Mouse (Mus musculus) fibroblast of lung, adult 2 months (primary cell): ENCODE results near the gene Hfe2.

Experiments used
- DNase-seq: peaks from one replicate; pipeline ENCODE4 v3.0.0-alpha.2; 2011; ENCODE audit warnings: low read depth

Gene Hfe2

DNA sequence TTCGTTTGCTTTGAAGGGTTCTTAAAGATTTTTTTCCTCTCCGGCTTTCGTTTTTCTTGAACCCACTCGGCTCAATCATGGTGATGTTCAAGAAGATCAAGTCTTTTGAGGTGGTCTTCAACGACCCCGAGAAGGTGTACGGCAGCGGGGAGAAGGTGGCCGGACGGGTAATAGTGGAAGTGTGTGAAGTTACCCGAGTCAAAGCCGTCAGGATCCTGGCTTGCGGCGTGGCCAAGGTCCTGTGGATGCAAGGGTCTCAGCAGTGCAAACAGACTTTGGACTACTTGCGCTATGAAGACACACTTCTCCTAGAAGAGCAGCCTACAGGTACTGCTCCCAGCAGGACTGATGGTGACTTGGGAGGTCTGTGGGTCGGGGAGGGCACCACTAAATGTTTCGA, 33.2 kb downstream of the Hfe2 start:
- DNase-seq = no peak

DNA sequence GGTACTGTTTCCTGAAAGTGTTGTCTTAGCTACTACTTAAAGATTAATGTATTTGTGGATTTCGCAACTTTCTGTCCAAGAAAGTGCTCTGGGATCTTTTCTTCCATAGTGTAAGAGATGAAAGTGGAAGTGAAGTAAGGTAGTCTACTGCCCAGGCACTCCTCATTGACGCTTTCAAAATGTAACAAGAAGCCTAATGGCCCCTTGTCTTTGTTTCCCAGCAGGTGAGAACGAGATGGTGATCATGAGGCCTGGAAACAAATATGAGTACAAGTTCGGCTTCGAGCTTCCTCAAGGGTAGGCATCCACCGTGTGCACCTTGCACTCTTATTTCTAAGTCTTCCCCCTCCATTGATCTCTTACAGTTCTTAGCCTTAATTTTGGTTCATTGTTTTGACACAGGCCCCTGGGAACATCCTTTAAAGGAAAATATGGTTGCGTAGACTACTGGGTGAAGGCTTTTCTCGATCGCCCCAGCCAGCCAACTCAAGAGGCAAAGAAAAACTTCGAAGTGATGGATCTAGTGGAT, 33.8 kb downstream of the Hfe2 start:
- no peak for DNase-seq

DNA sequence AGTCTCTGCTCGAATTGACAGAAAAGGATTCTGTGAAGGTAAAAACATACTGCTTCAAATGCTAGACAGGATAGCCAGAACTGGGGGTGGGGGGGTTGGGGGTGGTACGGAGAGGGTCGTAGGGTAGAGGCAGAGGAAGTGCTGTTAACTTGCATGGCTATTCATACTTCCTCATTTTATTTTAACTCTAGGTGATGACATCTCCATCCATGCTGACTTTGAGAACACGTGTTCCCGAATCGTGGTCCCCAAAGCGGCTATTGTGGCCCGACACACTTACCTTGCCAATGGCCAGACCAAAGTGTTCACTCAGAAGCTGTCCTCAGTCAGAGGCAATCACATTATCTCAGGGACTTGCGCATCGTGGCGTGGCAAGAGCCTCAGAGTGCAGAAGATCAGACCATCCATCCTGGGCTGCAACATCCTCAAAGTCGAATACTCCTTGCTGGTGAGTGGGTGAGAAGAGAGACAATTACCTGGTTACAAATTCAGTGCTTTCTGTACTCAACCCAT, 34.5 kb downstream of the Hfe2 start:
- DNase-seq = no peak

DNA sequence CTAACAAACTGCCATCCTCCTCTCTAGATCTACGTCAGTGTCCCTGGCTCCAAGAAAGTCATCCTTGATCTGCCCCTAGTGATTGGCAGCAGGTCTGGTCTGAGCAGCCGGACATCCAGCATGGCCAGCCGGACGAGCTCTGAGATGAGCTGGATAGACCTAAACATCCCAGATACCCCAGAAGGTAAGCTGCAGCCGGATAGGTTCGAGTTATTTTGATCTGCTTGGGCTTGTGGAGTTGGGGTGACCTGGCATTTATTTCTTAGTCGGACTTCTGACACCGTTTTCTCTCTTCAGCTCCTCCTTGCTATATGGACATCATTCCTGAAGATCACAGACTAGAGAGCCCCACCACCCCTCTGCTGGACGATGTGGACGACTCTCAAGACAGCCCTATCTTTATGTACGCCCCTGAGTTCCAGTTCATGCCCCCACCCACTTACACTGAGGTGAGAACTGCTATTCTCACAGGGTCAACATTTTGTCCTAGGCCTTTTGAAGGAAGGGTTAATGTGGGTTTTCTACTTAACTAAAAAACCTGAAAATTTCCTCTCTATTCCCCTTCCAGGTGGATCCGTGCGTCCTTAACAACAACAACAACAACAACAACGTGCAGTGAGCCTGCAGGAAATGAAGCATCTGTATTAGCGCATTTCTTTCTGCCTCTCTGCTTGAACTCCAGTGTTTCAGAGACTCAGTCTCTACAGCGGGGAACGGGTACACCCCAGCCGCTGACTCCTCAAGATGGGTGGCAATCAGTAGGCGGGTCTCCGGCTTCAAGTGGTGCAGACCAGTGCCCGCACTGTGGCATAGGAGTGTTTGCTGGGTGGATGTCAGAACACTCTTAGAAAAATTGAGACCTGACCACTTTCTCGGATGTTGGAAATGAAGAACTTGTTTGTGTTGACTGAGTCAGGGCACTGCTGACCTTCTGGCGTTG, 35.2 kb downstream of the Hfe2 start:
- no peak for DNase-seq

DNA sequence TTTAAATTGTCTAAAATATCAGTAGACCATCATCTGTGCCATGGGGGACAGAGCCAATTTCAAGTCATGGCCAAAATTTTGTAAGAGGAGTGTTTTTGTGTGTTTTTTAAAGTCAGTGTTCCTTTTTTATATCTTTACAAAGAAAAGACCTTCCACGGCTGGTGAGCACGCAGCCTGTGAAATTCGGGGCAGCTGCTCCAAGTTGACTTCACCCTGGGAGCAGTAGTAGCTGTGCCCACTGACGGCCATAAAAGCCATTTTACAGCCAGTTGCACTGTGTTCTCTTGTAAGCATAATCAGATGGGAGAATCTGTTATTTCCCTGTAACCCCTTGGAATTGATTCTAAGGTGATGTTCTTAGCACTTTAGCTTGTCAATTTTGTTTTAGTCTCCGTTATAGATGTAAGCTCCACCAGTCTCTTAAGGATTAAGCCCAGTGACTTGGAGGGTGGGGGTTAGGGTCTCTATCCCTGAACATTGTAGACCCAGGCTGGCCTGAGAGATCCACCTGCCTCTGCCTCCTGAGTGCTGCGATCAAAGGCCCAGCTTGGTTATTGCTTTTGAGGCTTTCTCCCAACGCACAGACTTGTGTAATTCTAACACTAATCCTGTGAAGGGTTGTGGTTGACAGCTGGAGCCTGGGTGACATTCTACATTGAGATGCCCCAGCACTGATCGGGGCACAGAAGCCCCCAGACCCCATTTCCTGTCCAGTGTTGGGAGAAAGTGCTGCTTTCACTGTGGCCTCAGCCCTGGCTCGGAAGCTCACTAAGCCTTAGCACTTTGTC, 36.1 kb downstream of the Hfe2 start:
- DNase-seq = no peak

DNA sequence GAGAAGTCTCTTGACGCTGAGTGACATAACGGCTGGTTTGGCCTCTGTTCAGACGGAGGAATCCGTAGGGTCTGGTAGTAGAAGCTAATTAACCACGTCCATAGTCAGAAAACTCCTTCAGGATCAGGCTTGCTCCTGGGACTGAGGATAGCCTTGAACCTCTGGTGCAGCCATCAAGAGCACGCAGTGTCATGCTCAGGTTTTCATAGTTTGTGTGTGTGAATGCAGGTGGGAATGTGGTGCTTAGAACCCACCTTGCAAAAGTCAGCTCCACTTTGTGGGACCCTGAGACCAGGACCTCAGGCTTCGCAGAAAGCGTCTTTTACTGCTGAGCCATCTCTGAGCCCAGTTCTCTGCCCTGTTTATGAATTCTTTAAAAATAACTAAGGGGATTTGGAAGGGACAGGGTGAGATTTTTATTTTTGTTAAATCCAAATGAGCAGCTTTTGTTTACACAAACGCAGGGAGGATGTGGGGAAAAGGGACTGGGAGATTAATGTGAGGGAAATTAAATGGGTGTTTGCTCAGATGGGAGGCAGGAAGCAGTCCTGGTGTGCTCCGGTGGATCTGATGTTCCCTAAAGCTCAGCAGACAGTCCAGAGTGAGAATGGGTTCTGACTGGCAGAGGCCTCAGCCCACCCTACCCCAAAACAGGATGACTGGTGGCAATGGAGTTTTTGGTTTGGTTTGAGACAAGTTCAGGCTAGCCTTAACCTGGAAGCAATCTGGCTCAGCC, 37.1 kb downstream of the Hfe2 start:
- no peak for DNase-seq

DNA sequence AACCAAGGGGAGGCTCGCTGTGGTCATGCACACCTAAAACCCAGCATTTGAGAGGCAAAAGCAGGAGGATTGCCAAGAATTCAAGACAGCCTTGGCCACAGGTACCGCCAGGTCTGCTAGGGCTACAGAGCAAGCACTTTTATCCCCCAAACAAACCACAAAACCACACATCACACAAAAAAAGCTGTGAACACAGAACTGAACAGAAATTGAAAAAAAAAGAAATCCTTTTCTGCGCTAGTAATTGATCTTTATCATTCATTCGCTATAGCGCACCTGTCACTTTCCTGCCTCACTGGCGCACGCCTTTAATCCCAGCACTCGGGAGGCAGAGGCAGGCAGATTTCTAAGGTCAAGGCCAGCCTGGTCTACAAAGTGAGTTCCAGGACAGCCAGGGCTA, 38.3 kb downstream of the Hfe2 start:
- DNase-seq = no peak

DNA sequence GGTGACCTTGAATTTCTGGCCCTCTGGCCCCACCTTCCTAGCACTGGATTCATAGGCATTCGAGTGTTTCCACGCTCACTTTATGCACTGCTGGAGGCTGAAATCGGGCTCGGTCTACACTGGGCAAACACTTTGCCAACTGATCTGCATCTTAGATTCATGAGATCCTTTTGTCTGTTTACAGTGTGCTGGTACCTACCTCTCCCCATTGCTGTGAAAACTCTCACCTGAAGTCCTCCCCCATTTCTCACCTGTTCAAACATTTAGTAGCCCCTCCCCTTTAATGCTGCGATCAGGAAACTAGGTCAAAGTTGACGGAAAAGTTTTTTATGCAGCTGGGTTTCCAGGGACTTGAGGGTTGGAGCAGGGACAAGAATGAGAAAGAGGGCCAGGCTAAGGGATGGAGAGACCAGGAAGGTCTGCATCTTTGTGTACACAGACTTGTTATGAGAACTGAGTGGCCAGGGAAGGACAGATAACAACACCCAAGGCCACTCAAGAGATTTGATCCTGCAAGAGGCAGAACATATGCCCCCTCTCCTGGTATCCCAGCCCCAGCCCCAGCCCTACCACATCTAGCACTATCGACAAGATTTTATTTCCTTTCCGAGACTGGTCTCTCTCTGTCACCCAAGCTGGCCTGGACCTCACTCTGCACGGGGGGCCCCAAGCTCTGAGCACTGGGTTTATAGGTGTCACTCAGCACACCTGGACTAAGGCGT, 39.1 kb downstream of the Hfe2 start:
- no peak for DNase-seq

DNA sequence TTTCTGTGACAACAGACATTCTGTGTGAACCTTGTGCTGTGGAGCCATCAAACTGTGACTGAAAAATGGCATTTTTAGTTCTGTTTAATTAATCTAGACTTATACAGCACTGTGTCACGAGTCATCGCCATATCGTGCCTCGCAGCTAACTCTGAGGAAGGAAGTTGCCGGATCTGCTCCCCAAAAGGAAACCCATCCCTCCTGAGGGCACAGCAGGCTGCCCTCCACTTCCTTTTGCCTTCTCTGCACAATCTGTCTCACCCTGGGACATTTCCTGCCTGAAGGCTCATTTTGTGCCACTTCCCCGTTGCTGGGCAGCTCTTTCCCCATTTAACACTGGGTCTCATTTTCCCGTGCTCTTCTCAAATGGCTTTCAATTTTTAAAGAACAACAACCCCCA, 39.7 kb downstream of the Hfe2 start:
- no peak for DNase-seq

DNA sequence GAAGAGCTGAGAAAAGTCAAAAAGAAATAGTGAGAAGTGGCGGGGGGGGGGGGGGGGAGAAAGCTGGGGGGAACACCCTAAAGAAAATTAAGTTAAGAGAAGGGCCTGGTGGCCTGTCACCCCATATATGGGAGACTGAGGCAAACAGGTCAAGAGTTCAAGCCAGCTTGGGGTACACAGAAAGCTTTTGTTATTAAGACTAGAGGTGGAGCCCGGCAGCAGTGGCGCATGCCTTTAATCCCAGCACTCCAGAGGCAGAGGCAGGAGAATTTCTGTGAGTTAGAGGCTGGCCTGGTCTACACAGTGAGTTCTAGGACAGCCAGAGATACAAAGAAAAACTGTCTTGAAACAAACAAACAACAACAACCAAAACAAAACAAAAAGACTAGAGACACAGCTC, 40.1 kb downstream of the Hfe2 start:
- DNase-seq = no peak

DNA sequence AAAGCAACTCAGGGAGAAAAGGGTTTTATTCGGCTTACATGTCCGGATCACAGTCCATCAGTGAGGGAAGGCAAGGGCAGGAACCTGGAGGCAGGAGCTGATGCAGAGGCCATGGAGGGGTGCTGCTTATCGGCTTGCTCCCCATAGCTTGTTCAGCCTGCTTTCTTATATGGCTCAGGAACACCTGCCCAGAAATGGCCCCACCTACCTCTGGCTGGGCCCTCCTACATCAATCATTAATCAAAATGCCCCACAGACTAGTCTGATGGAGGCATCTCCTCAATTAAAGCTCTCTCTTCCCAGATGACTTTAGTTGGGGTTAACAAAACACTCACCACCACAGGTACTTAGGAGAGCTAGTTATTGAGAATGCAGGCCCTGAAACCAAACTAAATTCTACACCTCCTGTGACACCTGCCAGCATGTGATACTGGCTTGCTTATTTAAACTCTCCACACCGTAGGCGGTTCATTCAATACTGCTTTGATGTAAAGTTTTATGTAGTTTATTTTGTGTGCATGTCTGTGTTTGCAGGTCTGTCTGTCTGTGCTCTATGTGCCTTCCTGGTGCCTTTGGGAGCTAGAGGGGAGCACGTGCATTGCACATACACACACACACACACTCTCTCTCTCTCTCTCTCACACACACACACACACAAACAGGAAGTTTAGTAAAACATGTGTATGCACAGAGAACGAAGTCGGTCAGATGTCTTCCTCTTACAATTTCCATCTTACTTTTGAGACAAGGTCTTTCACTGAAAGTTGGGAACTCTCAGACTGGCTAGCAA, 41.9 kb downstream of the Hfe2 start:
- no peak for DNase-seq

DNA sequence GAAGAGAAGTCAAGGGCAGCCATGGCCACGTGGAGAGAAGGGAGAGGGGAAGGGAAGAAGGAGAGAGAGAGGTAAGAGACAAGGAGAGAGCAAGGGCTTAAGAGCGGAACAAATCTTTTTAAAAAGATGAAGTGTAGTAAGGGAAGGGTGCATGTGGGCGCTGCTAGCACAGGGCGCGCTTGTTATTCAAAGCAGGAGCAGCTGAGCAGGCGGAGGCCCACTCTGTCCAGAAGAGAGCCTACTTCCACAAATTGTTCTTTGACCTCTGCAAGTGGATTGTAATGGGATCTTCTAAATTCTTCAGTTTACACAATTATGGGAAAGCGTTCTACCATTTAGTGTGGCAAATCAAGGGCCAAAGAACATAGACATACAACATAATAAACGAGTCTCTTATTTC, 43.6 kb downstream of the Hfe2 start:
- no peak for DNase-seq

DNA sequence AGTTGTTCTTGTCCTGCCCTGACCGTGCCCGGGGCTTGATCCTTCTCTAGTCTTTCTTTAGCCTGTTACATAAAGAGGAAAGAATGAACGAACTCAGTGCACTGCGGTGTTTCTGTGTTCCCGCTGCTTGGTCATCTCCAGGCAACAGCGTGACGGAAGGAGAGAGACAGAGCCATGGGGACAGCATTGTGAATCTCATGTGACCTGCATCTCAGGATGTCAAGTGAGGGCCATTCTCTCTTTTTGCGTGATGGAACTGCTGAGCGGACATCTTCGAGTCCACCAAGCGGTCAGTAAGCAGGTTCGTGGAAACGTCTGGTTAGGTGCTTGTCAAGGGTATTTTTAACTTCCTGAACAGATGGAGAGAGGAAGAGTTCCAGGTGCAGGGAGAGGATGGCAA, 44.5 kb downstream of the Hfe2 start:
- no peak for DNase-seq

DNA sequence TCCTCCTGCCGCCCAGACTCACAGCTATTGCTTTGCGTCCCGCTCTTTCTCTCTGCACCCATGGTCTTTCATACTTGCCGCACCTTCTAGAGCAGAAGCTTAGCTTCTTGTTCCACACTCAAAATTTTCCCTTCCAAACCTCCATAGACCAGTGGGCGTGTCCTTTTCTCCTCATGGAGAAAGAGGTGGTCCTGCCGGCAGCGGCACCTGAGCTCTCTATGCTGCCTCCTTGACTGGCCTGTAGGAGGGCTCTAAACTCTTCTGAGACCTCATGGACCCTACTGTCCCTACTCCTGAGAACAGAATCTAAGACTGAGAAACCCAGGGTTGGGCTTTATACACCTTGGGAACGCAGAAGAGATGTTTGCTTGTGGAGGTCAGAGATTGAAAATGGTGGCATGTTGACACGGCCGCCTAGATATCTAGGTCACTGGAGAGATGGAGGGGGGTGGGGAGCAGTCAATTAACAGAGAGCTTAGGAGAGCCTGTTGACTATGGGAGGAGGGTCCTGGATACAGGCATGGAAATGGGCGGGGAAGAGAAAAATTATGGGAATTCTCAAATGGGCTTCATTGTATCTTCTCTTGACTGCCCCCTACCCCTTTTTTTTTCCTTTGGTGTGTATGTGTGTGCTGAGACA, 45.1 kb downstream of the Hfe2 start:
- DNase-seq = no peak

DNA sequence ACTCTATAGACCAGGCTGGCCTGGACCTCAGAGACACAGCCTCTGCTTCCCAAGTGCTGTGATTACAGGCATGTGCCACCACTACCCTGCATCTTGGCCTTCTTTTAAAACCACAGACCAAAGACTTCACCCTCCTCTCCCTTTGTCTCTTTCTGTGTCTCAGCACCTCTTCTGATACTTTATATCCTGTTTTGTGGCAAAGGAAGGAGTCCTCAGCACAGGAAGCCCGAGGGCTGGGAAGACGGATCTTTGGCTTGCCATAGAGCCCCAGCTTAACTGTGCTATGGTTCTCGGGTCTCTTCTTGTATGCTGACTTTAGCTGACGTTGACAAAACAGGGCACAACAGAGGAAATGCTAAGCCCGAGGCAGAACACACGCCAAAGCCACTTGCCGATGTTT, 45.7 kb downstream of the Hfe2 start:
- DNase-seq = no peak

DNA sequence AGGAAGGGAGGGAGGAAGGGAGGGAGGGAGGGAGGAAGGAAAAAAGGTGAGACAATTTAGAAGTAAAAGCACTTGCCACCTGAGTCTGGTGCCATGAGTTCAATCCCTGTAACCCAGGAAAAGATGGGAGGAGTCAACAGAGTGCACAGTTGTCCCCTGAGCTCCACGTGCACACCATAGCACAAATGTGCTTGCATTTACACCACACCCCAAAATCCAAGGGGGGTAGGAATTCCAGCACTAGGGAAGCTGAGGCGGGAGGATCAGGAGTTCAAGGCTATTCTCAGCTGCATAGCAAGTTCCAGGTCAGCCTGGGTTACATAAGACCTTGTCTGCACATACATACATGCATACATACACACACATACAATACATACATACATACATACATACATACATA, 46.4 kb downstream of the Hfe2 start:
- DNase-seq = no peak

DNA sequence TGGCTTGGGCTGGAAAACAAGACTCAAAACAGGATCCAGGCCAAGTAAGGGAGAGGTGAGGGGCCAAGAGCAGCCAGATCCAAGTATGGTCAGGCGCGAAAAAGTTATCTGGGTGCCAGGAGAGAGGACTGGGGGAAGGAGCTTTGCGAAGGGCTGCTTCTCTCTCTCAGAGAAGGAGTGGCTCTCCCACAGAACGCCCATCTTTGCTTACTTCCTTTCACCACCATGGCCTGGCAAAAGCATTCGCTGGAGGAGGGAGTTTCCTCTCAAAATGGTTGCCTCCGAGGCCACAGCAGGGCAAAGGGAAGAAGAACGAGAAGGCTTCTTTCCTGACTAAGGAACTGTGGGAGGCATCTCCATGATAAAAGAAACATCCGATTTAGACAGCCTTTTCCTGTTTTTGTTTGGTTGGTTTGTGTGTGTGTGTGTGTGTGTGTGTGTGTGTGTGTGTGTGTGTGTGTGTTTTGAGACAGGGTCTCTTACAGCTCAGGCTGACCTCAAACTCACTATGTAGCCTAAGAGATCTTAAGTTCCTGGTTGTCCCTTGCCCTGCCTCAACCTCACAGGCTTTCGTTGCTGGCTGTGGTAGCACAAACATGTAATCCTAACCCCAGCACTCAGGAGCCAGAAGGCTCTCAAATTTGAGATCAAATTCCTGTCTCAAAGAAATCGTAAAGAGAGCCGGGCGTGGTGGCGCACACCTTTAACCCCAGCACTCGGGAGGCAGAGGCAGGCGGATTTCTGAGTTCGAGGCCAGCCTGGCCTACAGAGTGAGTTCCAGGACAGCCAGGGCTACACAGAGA, 47.1 kb downstream of the Hfe2 start:
- DNase-seq = no peak

DNA sequence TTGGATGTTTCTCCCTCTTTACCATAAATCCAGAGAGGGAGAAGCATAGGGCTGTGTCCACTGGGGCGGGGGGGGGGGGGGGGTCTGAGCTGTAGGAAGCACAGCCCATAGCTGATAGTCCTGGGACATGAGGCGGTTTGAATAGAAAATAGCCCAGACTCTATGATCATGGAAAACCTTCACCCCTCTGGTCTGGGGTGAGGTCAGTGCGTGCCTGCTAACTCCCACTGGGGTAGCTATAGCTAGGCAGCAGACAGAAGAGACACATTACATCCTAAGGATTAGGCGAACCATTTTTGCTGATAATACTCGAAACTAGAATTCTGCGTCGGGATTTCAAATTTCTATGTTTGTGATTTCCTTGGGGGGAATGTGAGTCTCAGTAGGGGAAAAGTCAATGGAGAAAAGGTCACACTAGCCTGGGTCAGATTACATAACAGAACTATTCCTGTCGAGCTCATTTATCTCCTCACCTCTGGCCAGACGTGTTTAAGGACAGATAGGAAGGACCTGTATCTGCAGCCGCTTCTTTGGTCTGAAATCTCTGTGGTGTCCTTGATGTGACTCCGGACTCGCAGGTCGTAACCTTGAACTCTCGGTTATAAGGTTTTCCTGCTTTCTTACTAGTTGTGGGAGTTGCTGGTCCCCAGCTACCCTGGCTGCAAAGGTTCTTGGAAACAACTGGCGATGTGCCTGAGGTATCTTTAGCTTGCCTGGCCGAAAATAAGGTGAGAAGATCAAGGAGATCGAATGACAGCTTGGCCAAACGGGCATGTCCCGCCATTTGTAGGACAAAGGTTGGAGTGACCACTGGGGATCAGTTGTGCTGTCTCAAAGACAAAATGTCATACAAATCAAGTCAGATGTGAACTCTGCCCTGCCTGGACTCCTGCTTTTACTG, 48.9 kb downstream of the Hfe2 start:
- no peak for DNase-seq
